In genomic region chr10:82745301-82745700, GRCm38 (mm10) we compare ENCODE assay signal across 34 mouse cellular contexts.
"Had no signal": no experiment of that assay in that cellular context is flagged by ENCODE, and none has a peak within 500 bp of the region (broad histone marks: within the 10 kb centered on the region; RNA-seq: fewer than 3 reads in every experiment).

No protein-coding gene starts in this region.

- H3K4me3 ChIP-seq: heart, embryonic 12.5 days; heart, embryonic 13.5 days; heart, embryonic 15.5 days; hindbrain, embryonic 10.5 days; hindbrain, embryonic 12.5 days; hindbrain, embryonic 13.5 days; hindbrain, embryonic 15.5 days; intestine, embryonic 15.5 days; kidney, embryonic 15.5 days; layer of hippocampus, adult 2 months; left cerebral cortex, adult 2 months had no signal

- H3K9ac ChIP-seq: heart, embryonic 12.5 days; heart, embryonic 13.5 days; heart, embryonic 15.5 days; hindbrain, embryonic 12.5 days; hindbrain, embryonic 13.5 days; hindbrain, embryonic 14.5 days; hindbrain, embryonic 15.5 days; intestine, embryonic 15.5 days; kidney, embryonic 15.5 days had no signal

- H3K27ac ChIP-seq: heart, embryonic 13.5 days; heart, embryonic 15.5 days; hindbrain, embryonic 10.5 days; hindbrain, embryonic 12.5 days; hindbrain, embryonic 13.5 days; hindbrain, embryonic 14.5 days; hindbrain, embryonic 15.5 days; hindbrain, postnatal 0 days; intestine, embryonic 15.5 days; kidney, embryonic 15.5 days; kidney, postnatal 0 days; layer of hippocampus, adult 2 months; left cerebral cortex, adult 2 months had no signal

- ATAC-seq: hindbrain, embryonic 16.5 days; hindbrain, postnatal 0 days; inflammation-experienced regulatory T-cells, adult 6 months; intestine, embryonic 15.5 days; intestine, embryonic 16.5 days; intestine, postnatal 0 days had no signal

- H3K27me3 ChIP-seq: heart, embryonic 12.5 days; heart, embryonic 13.5 days; heart, embryonic 15.5 days; hindbrain, embryonic 12.5 days; hindbrain, embryonic 13.5 days; hindbrain, embryonic 15.5 days; intestine, embryonic 15.5 days; kidney, embryonic 15.5 days had no signal

- DNase-seq: heart, postnatal 10 days; heart, postnatal 14 days; heart, postnatal 36 days; heart, postnatal 4 days; kidney, adult 11 months; kidney, adult 18-20 months; kidney, adult 2 months; kidney, adult 8-10 months; kidney, adult 9 months; kidney, postnatal 10 days; kidney, postnatal 14 days; kidney, postnatal 25 days; kidney, postnatal 36 days; kidney, postnatal 4 days; layer of hippocampus, adult 9-11 months; layer of hippocampus, postnatal 36 days had no signal

- H3K9me3 ChIP-seq: heart, embryonic 12.5 days; heart, embryonic 13.5 days; heart, embryonic 15.5 days; hindbrain, embryonic 10.5 days; hindbrain, embryonic 12.5 days; hindbrain, embryonic 13.5 days; hindbrain, embryonic 15.5 days; intestine, embryonic 15.5 days; kidney, embryonic 15.5 days had no signal

- H3K4me2 ChIP-seq: heart, embryonic 12.5 days; heart, embryonic 13.5 days; heart, embryonic 15.5 days; hindbrain, embryonic 12.5 days; hindbrain, embryonic 13.5 days; hindbrain, embryonic 14.5 days; hindbrain, embryonic 15.5 days; intestine, embryonic 15.5 days; kidney, embryonic 15.5 days had no signal

- H3K4me1 ChIP-seq: heart, embryonic 12.5 days; heart, embryonic 13.5 days; heart, embryonic 15.5 days; hindbrain, embryonic 10.5 days; hindbrain, embryonic 12.5 days; hindbrain, embryonic 15.5 days; intestine, embryonic 15.5 days; kidney, embryonic 15.5 days had no signal
